Mouse (Mus musculus) kidney, embryonic 16.5 days (tissue): ENCODE measurements around the gene Kirrel. TPM values are rescaled to one million over a fixed set of nuclear protein-coding genes. Genes with fewer than 3 reads are reported as not detected.

Experiments
- ATAC-seq: fragments of 200-750 bp; cut with Nextera tagmentation; 2 replicates; pipeline ENCODE4 v1.8.0; 2017; ENCODE audit warnings: moderate TSS enrichment; ENCODE audit not compliant: low FRiP score, low TSS enrichment
- H3K27ac ChIP-seq: fragments of 300-500 bp; sonication (generic); 2 replicates; pipeline ENCODE4 v1.5.1; 2014; ENCODE audit warnings: low read length
- H3K27me3 ChIP-seq: fragments of 300-500 bp; sonication (generic); 2 replicates; pipeline ENCODE4 v1.6.1; 2014; ENCODE audit warnings: low read length, control low read depth, mixed read lengths; ENCODE audit not compliant: insufficient read depth
- H3K36me3 ChIP-seq: fragments of 300-500 bp; sonication (generic); 2 replicates; pipeline ENCODE4 v1.6.1; 2014; ENCODE audit warnings: low read length, control low read depth, mixed read lengths; ENCODE audit not compliant: insufficient read depth
- H3K4me1 ChIP-seq: fragments of 300-500 bp; sonication (generic); 2 replicates; pipeline ENCODE4 v1.6.1; 2014; ENCODE audit warnings: low read length, control low read depth, mixed read lengths; ENCODE audit not compliant: insufficient read depth
- H3K4me2 ChIP-seq: fragments of 300-500 bp; sonication (generic); replicated peaks from 2 replicates; pipeline ENCODE4 v1.6.1; 2014; ENCODE audit warnings: low read depth, low read length
- H3K4me3 ChIP-seq: fragments of 300-500 bp; sonication (generic); 2 replicates; pipeline ENCODE4 v1.5.1; 2014; ENCODE audit warnings: mild to moderate bottlenecking, low read length
- H3K9ac ChIP-seq: fragments of 300-500 bp; sonication (generic); replicated peaks from 2 replicates; pipeline ENCODE4 v1.6.1; 2014; ENCODE audit warnings: low read length
- H3K9me3 ChIP-seq: fragments of 300-500 bp; sonication (generic); 2 replicates; pipeline ENCODE4 v1.6.1; 2016; ENCODE audit warnings: low read length, control low read depth
- WGBS: fragments of 180-500 bp; shearing (Covaris S2); extraction: QIAGEN DNeasy Blood & Tissue Kit; methylation state at CpG from one replicate; pipeline ENCODE4 v1.1.7; 2014; 5-methylcytosine and 5-hydroxymethylcytosine counted together
- polyA plus RNA-seq: library from polyadenylated mRNA; unstranded; fragments of >200 nt; fragmentation: Nextera tagmentation; extraction: Ambion mirVana; gene quantifications from 2 replicates; pipeline ENCODE4 v1.2.1, GENCODE M21; 2015

Gene Kirrel
- polyA plus RNA-seq, 1 experiment from 2014 or later, result 18.6 TPM

GRCm38 (mm10) chr3:87157767-87158291 is 16.7 kb downstream of the Kirrel start:
- no peak for ATAC-seq
- Histone ChIP-seq H3K36me3 (no peaks in the 10 kb centered on the region), H3K9ac (peak overlapping the region; percentile 23), H3K27ac (peak overlapping the region; percentile 94), H3K9me3 (no peaks in the 10 kb centered on the region), H3K27me3 (no peaks in the 10 kb centered on the region), H3K4me3 (no peak overlapping the region), H3K4me2 (peak overlapping the region; percentile 29; the same call in 1 of the 2 replicates), H3K4me1 (peaks cover 70% of the 10 kb centered on the region)
- WGBS, result 8% methylated on average over 12 of the region's 12 CpGs

- WGBS, result 56% methylated on average over 6 of the region's 6 CpGs
- Histone ChIP-seq H3K4me1 (peaks cover 69% of the 10 kb centered on the region), H3K4me2 (0 out of 2 replicates have a peak overlapping the region, but pooled peaks have one; percentile 29), H3K9ac (peak overlapping the region; percentile 23), H3K9me3 (no peaks in the 10 kb centered on the region), H3K27me3 (no peaks in the 10 kb centered on the region), H3K36me3 (no peaks in the 10 kb centered on the region), H3K27ac (peak overlapping the region; percentile 94), H3K4me3 (no peak overlapping the region)
- no peak for ATAC-seq
Measured at GRCm38 (mm10) chr3:87157297-87157696, 17.2 kb downstream of the Kirrel start.

DNA sequence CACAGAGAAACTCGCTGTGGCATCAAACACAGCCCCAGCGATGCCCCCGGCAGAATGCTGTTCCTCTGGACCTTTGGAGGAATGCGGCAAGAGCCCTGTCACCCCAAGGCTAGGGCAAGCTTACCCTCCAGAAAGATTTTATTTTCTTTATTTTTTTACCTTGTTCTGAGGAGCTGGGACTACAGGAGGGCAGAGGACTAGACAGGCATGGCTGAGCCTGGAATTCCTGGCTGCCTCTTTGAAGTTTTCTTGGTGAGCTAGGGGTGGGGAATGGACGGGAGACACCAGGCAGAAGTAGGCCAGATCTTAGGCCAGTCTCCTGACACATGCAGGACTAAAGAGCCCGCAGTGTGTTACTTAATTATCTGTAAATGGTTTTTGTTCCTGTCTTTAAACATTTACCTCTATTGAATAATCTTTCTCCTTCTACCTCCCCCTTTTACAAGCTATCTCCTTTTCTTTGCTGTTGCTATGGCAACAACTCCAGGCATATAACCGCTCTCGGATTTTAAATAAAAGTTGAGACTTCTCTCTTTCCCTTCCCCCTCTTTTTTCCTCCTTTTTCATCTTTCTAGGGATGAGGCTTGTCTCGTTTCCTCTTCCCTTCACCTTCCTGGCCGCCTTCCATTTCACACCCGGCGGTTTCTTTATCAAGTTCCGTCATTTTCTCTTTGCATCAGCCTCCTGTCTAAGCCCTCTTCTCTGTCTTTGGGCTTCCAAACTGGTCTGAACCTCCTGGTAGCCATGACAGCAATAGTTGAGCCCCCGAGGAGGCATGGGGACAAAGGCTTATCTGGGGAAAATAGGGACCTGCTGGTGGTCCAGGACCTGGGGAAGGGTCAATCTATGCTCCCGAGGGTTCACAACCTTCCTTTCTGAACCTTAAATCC is 19.9 kb downstream of the Kirrel start:
- 41% methylated on average over 15 of the region's 15 CpGs for WGBS
- no peak overlapping the region for H3K4me3 ChIP-seq
- H3K36me3 ChIP-seq, result no peaks in the 10 kb centered on the region
- ATAC-seq, result no peak
- H3K4me2 ChIP-seq, result no peak overlapping the region
- H3K27ac ChIP-seq, result peak overlapping the region; percentile 74
- no peaks in the 10 kb centered on the region for H3K27me3 ChIP-seq
- no peaks in the 10 kb centered on the region for H3K9me3 ChIP-seq
- H3K4me1 ChIP-seq, result peaks cover 85% of the 10 kb centered on the region
- H3K9ac ChIP-seq, result peak overlapping the region; percentile 2; the same call in 1 of the 2 replicates

DNA sequence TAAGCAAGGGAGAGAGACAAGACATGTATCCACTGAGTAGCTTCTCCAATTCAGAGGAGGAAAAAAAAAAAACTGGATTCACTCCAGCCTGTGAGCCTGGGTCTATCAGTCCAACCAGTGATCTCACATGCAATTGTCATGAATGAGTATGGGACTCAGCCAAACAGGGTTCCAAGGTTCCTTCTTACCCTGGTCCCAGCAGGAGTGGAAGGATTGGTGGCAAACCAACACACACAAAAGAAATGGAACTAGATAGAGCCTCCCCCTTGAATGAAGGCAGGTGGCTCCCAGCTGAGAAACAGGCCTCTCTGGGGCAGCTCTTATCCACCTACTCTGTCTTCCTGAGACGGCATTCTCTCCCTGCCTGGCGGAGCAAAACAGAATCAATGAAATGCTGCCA is 21.5 kb downstream of the Kirrel start:
- no peaks in the 10 kb centered on the region for H3K27me3 ChIP-seq
- H3K27ac ChIP-seq, result peak overlapping the region; percentile 54
- WGBS, result 53% methylated on average over 2 of the region's 2 CpGs
- peaks cover 80% of the 10 kb centered on the region for H3K4me1 ChIP-seq
- no peaks in the 10 kb centered on the region for H3K9me3 ChIP-seq
- ATAC-seq, result no peak
- H3K36me3 ChIP-seq, result no peaks in the 10 kb centered on the region
- no peak overlapping the region for H3K9ac ChIP-seq
- no peak overlapping the region for H3K4me2 ChIP-seq
- no peak overlapping the region for H3K4me3 ChIP-seq

DNA sequence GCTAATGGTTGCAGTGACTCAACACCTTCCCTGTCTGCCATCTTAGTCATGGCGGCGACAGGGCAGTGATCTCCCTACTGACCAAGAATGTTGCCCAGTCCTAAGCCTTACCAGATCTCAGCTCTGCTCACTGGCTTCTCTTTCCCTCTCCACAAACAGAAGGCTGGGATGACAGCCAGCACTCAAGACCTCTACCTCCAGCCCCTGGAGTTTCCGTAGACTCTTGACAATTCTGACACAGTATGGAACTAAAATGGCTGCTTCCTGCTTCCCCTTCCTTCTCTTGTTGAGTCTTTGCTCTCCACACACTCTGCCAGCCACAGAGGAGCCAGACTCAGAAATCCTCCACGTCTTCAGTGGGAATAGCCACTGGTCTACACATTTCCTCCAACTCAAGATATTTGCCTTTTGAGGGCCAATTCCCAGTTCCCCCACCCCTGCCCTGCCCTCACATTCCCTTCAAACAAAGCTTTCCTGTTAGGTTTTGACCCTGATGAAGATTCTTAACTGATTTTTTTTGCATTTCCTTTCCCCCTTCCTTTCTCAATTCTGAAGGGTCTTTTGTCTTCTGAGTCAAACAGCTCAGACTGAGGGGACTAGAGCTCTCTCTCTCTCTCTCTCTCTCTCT is 22.3 kb downstream of the Kirrel start:
- WGBS, result 74% methylated on average over 4 of the region's 4 CpGs
- no peak overlapping the region for H3K9ac ChIP-seq
- H3K27ac ChIP-seq, result peak overlapping the region; percentile 98
- no peaks in the 10 kb centered on the region for H3K9me3 ChIP-seq
- no peaks in the 10 kb centered on the region for H3K27me3 ChIP-seq
- ATAC-seq, result no peak
- no peak overlapping the region for H3K4me3 ChIP-seq
- H3K36me3 ChIP-seq, result no peaks in the 10 kb centered on the region
- peaks cover 72% of the 10 kb centered on the region for H3K4me1 ChIP-seq
- H3K4me2 ChIP-seq, result no peak overlapping the region

DNA sequence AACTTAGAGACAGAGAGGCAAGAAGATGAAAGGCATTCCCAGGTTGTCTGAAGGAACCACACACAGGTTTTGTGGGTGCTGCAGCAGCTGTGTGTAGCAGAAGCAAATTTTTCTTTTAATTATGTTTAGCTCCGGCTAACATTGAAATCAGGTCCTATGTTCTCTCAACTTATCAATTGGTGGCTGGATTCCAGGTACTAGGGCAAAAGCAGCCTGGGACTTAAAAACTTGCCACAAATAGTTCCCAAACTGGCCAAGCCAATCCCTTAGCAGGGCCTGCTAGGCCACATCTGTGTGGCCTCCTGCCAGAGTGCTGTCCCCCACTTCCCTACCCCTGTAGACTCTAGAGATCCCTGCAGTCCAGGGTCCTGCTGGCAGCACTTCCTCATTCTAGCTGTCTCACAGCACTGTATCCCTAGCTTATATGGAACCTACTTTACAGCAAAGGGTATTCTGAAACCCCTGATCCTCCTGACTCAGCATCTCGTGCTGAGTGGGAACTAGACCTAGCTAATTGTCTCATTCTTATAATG is 23.2 kb downstream of the Kirrel start:
- H3K27ac ChIP-seq, result peak overlapping the region; percentile 98
- peak overlapping the region; percentile 62 for H3K9ac ChIP-seq
- H3K4me3 ChIP-seq, result no peak overlapping the region
- peaks cover 67% of the 10 kb centered on the region for H3K4me1 ChIP-seq
- no peaks in the 10 kb centered on the region for H3K27me3 ChIP-seq
- ATAC-seq, result no peak
- no peaks in the 10 kb centered on the region for H3K9me3 ChIP-seq
- 59% methylated on average over 2 of the region's 2 CpGs for WGBS
- H3K4me2 ChIP-seq, result peak overlapping the region; percentile 26; the same call in 1 of the 2 replicates
- H3K36me3 ChIP-seq, result no peaks in the 10 kb centered on the region

GRCm38 (mm10) chr3:87150689-87151244 is 23.8 kb downstream of the Kirrel start:
- no peaks in the 10 kb centered on the region for H3K36me3 ChIP-seq
- H3K9me3 ChIP-seq, result no peaks in the 10 kb centered on the region
- H3K27ac ChIP-seq, result peak overlapping the region; percentile 98
- H3K27me3 ChIP-seq, result no peaks in the 10 kb centered on the region
- H3K9ac ChIP-seq, result peak overlapping the region; percentile 62
- peak; percentile 80 for ATAC-seq
- WGBS, result 5% methylated on average over 16 of the region's 16 CpGs
- H3K4me3 ChIP-seq, result no peak overlapping the region
- H3K4me2 ChIP-seq, result peak overlapping the region; percentile 26
- peaks cover 67% of the 10 kb centered on the region for H3K4me1 ChIP-seq

DNA sequence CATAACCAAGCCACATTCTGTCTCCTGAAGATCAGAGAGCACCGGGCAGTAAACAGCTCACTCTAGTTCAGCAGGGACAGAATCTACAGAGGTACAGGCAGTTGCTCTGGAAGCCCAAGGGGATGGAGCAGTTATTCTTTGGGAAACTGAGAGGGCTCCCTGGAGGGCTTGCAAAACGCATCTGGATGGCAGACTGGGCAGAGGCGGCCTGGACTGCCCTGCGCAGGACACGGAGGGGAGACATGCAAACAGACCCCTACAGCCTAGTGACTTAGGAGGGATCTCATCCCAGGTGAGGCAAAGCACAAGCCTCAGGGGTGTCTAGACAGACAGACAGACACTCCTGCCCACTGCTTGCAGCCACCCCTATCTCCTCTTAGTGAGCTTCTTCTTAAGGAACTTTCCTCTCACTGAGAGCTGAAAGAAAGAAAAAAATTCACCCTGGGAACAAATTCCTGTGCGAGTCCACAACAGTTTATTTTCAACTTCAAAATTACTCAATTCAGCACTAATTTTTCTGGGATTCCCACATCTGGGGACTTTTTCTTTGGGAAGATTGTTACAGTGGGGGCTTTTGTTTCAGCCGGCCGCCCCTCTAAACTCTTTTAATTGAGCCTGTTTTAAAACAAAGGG is 24.4 kb downstream of the Kirrel start:
- H3K9ac ChIP-seq, result peak overlapping the region; percentile 62

GRCm38 (mm10) chr3:87149425-87149824 is 25.1 kb downstream of the Kirrel start:
- Histone ChIP-seq H3K36me3 (no peaks in the 10 kb centered on the region), H3K9me3 (no peaks in the 10 kb centered on the region), H3K27ac (peak overlapping the region; percentile 98), H3K4me1 (peaks cover 67% of the 10 kb centered on the region), H3K27me3 (no peaks in the 10 kb centered on the region), H3K9ac (no peak overlapping the region), H3K4me2 (no peak overlapping the region), H3K4me3 (no peak overlapping the region)
- WGBS, result 68% methylated on average over 10 of the region's 10 CpGs
- ATAC-seq, result no peak

More for the DNA sequence above, 24.4 kb downstream of the Kirrel start:
- WGBS, result 14% methylated on average over 8 of the region's 8 CpGs
- H3K4me3 ChIP-seq, result no peak overlapping the region
- H3K27ac ChIP-seq, result peak overlapping the region; percentile 98
- H3K36me3 ChIP-seq, result no peaks in the 10 kb centered on the region
- no peaks in the 10 kb centered on the region for H3K9me3 ChIP-seq
- H3K4me2 ChIP-seq, result 0 out of 2 replicates have a peak overlapping the region, but pooled peaks have one; percentile 26
- no peak for ATAC-seq
- peaks cover 67% of the 10 kb centered on the region for H3K4me1 ChIP-seq
- no peaks in the 10 kb centered on the region for H3K27me3 ChIP-seq
